Mouse (Mus musculus) MEL (cell line): ENCODE results near the gene Dohh. TPM values are rescaled to one million over a fixed set of nuclear protein-coding genes. Genes with fewer than 3 reads are reported as not detected.

Experiments used
- DNase-seq: peaks from one replicate; pipeline ENCODE4 v3.0.0; 2011; ENCODE audit warnings: low read depth, low spot score
- H3K27ac ChIP-seq: 2 replicates; pipeline ENCODE4 v1.5.1; 2012; ENCODE audit warnings: low read depth, mild to moderate bottlenecking, control low read depth, low read length, moderate library complexity; ENCODE audit not compliant: control insufficient read depth
- H3K27me3 ChIP-seq, 2 experiments: fragments of 150-350 bp in 1 of 2; sonication (generic) in 1 of 2; 2 replicates each; pipeline ENCODE4 v1.6.1; 2012; ENCODE audit warnings: low read length in 2 of 2, mild to moderate bottlenecking in 2 of 2, improper control_type of control experiment in 1 of 2, moderate library complexity in 1 of 2; ENCODE audit not compliant: insufficient read depth in 2 of 2, control insufficient read depth in 1 of 2
- H3K36me3 ChIP-seq, 2 experiments: 2 replicates each; pipeline ENCODE4 v1.6.1; 2012 to 2014; ENCODE audit warnings: low read length in 2 of 2, improper control_type of control experiment in 1 of 2, inconsistent platforms in 1 of 2, mild to moderate bottlenecking in 1 of 2; ENCODE audit not compliant: insufficient read depth in 2 of 2, control insufficient read depth in 1 of 2
- H3K4me1 ChIP-seq, 2 experiments: fragments of 150-350 bp in 1 of 2; sonication (generic) in 1 of 2; 2 replicates each; pipeline ENCODE4 v1.6.1; 2012; ENCODE audit warnings: low read length in 2 of 2, improper control_type of control experiment in 1 of 2, mild to moderate bottlenecking in 1 of 2; ENCODE audit not compliant: insufficient read depth in 2 of 2, control insufficient read depth in 1 of 2
- H3K4me3 ChIP-seq, 2 experiments: fragments of 150-350 bp in 1 of 2; sonication (generic) in 1 of 2; 2 replicates each; pipeline ENCODE4 v1.5.1; 2012; ENCODE audit warnings: low read depth in 2 of 2, low read length in 2 of 2, mild to moderate bottlenecking in 2 of 2, moderate library complexity in 2 of 2, control low read depth in 1 of 2, improper control_type of control experiment in 1 of 2; ENCODE audit not compliant: control insufficient read depth in 1 of 2, insufficient read depth in 1 of 2
- H3K79me2 ChIP-seq: 2 replicates; pipeline ENCODE4 v1.6.1; 2012; ENCODE audit warnings: mild to moderate bottlenecking, low read length, moderate library complexity; ENCODE audit not compliant: control insufficient read depth, poor library complexity, insufficient read depth
- H3K9ac ChIP-seq: 2 replicates; pipeline ENCODE4 v1.6.1; 2012; ENCODE audit warnings: low read depth, mild to moderate bottlenecking, control low read depth, low read length, moderate library complexity; ENCODE audit not compliant: control insufficient read depth, poor library complexity, severe bottlenecking
- H3K9me3 ChIP-seq: fragments of 150-350 bp; sonication (generic); replicated peaks from 2 replicates; pipeline ENCODE4 v1.6.1; 2012; ENCODE audit warnings: mild to moderate bottlenecking, low read length, improper control_type of control experiment, moderate library complexity; ENCODE audit not compliant: insufficient read depth
- CHD2 ChIP-seq: IDR thresholded peaks from 2 replicates; pipeline ENCODE4 v1.6.1; 2011; ENCODE audit warnings: low read length, improper control_type of control experiment
- CTCF ChIP-seq, 3 experiments: IDR thresholded peaks in 2 of 3; conservative IDR thresholded peaks in 1 of 3; 2 replicates each; pipeline ENCODE4 v1.5.1; 2011 to 2012; ENCODE audit warnings: low read length in 3 of 3, low read depth in 2 of 3, mild to moderate bottlenecking in 2 of 3, improper control_type of control experiment in 1 of 3, inconsistent platforms in 1 of 3, mixed read lengths in 1 of 3, moderate library complexity in 1 of 3; ENCODE audit not compliant: control insufficient read depth in 1 of 3, insufficient read depth in 1 of 3, poor library complexity in 1 of 3, severe bottlenecking in 1 of 3
- E2F4 ChIP-seq: IDR thresholded peaks from 2 replicates; pipeline ENCODE4 v1.6.1; 2011; ENCODE audit warnings: low read depth, low read length, improper control_type of control experiment, borderline replicate concordance
- ELF1 ChIP-seq: IDR thresholded peaks from 2 replicates; pipeline ENCODE4 v1.6.1; 2014; ENCODE audit warnings: low read depth, mild to moderate bottlenecking, inconsistent platforms, low read length, improper control_type of control experiment, moderate library complexity
- EP300 ChIP-seq, 2 experiments: IDR thresholded peaks; 2 replicates each; pipeline ENCODE4 v1.6.1; 2011; ENCODE audit warnings: improper control_type of control experiment in 2 of 2, low read length in 2 of 2, low read depth in 1 of 2, mild to moderate bottlenecking in 1 of 2
- GABPA ChIP-seq: IDR thresholded peaks from 2 replicates; pipeline ENCODE4 v1.6.1; 2012; ENCODE audit warnings: low read depth, mild to moderate bottlenecking, inconsistent platforms, low read length, improper control_type of control experiment, moderate library complexity
- HCFC1 ChIP-seq: IDR thresholded peaks from 2 replicates; pipeline ENCODE4 v1.6.1; 2012; ENCODE audit warnings: low read depth, mild to moderate bottlenecking, inconsistent platforms, low read length, improper control_type of control experiment, moderate library complexity
- JUND ChIP-seq: IDR thresholded peaks from 2 replicates; pipeline ENCODE4 v1.6.1; 2011; ENCODE audit warnings: low read depth, mild to moderate bottlenecking, improper control_type of control experiment, low read length
- KAT2A ChIP-seq: conservative IDR thresholded peaks from 2 replicates; pipeline ENCODE4 v1.6.1; 2012; ENCODE audit warnings: low read depth, low read length, improper control_type of control experiment, inconsistent platforms
- MAFK ChIP-seq: IDR thresholded peaks from 2 replicates; pipeline ENCODE4 v1.6.1; 2011; ENCODE audit warnings: low read depth, mild to moderate bottlenecking, low read length, improper control_type of control experiment, borderline replicate concordance
- MAX ChIP-seq: IDR thresholded peaks from 2 replicates; pipeline ENCODE4 v1.6.1; 2011; ENCODE audit warnings: low read length, improper control_type of control experiment
- MAZ ChIP-seq: IDR thresholded peaks from 2 replicates; pipeline ENCODE4 v1.6.1; 2012; ENCODE audit warnings: low read depth, mild to moderate bottlenecking, inconsistent platforms, low read length, improper control_type of control experiment
- MEF2A ChIP-seq: IDR thresholded peaks from 2 replicates; pipeline ENCODE4 v1.6.1; 2014; ENCODE audit warnings: low read depth, mild to moderate bottlenecking, inconsistent platforms, low read length, improper control_type of control experiment; ENCODE audit not compliant: poor library complexity, insufficient replicate concordance, severe bottlenecking; ENCODE audit errors: extremely low read depth
- MXI1 ChIP-seq: IDR thresholded peaks from 2 replicates; pipeline ENCODE4 v1.6.1; 2011; ENCODE audit warnings: mild to moderate bottlenecking, low read depth, low read length, improper control_type of control experiment
- POLR2A ChIP-seq, 2 experiments: IDR thresholded peaks; 2 replicates each; pipeline ENCODE4 v1.6.1; 2011 to 2012; ENCODE audit warnings: low read length in 2 of 2, mild to moderate bottlenecking in 2 of 2, control low read depth in 1 of 2, improper control_type of control experiment in 1 of 2, low read depth in 1 of 2, moderate library complexity in 1 of 2; ENCODE audit not compliant: control insufficient read depth in 1 of 2, insufficient read depth in 1 of 2, poor library complexity in 1 of 2
- POLR2AphosphoS2 ChIP-seq: IDR thresholded peaks from 2 replicates; pipeline ENCODE4 v1.6.1; 2011; ENCODE audit warnings: low read length, improper control_type of control experiment
- POLR2AphosphoS5 ChIP-seq: IDR thresholded peaks from 2 replicates; pipeline ENCODE4 v1.6.1; 2012; ENCODE audit warnings: low read depth, borderline replicate concordance, mild to moderate bottlenecking, inconsistent platforms, low read length, moderate library complexity, mixed read lengths
- RAD21 ChIP-seq: IDR thresholded peaks from 2 replicates; pipeline ENCODE4 v1.6.1; 2011; ENCODE audit warnings: mild to moderate bottlenecking, low read depth, low read length, improper control_type of control experiment
- RCOR1 ChIP-seq: IDR thresholded peaks from 2 replicates; pipeline ENCODE4 v1.6.1; 2012; ENCODE audit warnings: low read depth, mild to moderate bottlenecking, inconsistent platforms, low read length, improper control_type of control experiment
- SIN3A ChIP-seq: IDR thresholded peaks from 2 replicates; pipeline ENCODE4 v1.6.1; 2012; ENCODE audit warnings: low read length, improper control_type of control experiment, inconsistent platforms
- SMC3 ChIP-seq: IDR thresholded peaks from 2 replicates; pipeline ENCODE4 v1.6.1; 2011; ENCODE audit warnings: low read depth, low read length, improper control_type of control experiment
- TAL1 ChIP-seq: IDR thresholded peaks from 2 replicates; pipeline ENCODE4 v1.6.1; 2012; ENCODE audit warnings: mild to moderate bottlenecking, inconsistent platforms, low read length, moderate library complexity, mixed read lengths
- TBP ChIP-seq: IDR thresholded peaks from 2 replicates; pipeline ENCODE4 v1.8.0; 2011; ENCODE audit warnings: low read depth, low read length, improper control_type of control experiment
- UBTF ChIP-seq: IDR thresholded peaks from 2 replicates; pipeline ENCODE4 v1.6.1; 2012; ENCODE audit warnings: low read depth, mild to moderate bottlenecking, inconsistent platforms, low read length, improper control_type of control experiment, moderate library complexity, borderline replicate concordance; ENCODE audit not compliant: insufficient read depth
- USF1 ChIP-seq: IDR thresholded peaks from 2 replicates; pipeline ENCODE4 v1.6.1; 2014; ENCODE audit warnings: low read depth, mild to moderate bottlenecking, inconsistent platforms, low read length, improper control_type of control experiment, moderate library complexity
- USF2 ChIP-seq, 2 experiments: IDR thresholded peaks; 2 replicates each; pipeline ENCODE4 v1.6.1; 2011 to 2012; ENCODE audit warnings: improper control_type of control experiment in 2 of 2, low read length in 2 of 2, borderline replicate concordance in 1 of 2, inconsistent platforms in 1 of 2, low read depth in 1 of 2, mild to moderate bottlenecking in 1 of 2; ENCODE audit not compliant: insufficient read depth in 1 of 2
- ZC3H11A ChIP-seq: IDR thresholded peaks from 2 replicates; pipeline ENCODE4 v1.6.1; 2012; ENCODE audit warnings: low read depth, mild to moderate bottlenecking, inconsistent platforms, low read length, improper control_type of control experiment
- ZKSCAN1 ChIP-seq: IDR thresholded peaks from 2 replicates; pipeline ENCODE4 v1.6.1; 2012; ENCODE audit warnings: low read depth, mild to moderate bottlenecking, inconsistent platforms, low read length, improper control_type of control experiment, moderate library complexity
- ZMIZ1 ChIP-seq: IDR thresholded peaks from 2 replicates; pipeline ENCODE4 v1.6.1; 2012; ENCODE audit warnings: low read depth, mild to moderate bottlenecking, inconsistent platforms, low read length, improper control_type of control experiment, moderate library complexity
- ZNF384 ChIP-seq: IDR thresholded peaks from 2 replicates; pipeline ENCODE4 v1.6.1; 2012; ENCODE audit warnings: low read depth, mild to moderate bottlenecking, inconsistent platforms, low read length, improper control_type of control experiment
- polyA plus RNA-seq, 2 experiments: library from polyadenylated mRNA; stranded (reverse) in 1 of 2; unstranded in 1 of 2; fragments of >175 nt in 1 of 2; fragments of >200 nt in 1 of 2; gene quantifications; 2 replicates each; pipeline versions ENCODE4 v1.2.1 to v1.2.4; 2012; ENCODE audit warnings: low replicate concordance in 2 of 2, low read depth in 1 of 2; ENCODE audit not compliant: insufficient read length in 2 of 2, insufficient read depth in 1 of 2, missing spikeins in 1 of 2
- total RNA-seq: library from RNA; depleted of rRNA; stranded (reverse); fragments of 300-350 nt; gene quantifications from 2 replicates; pipeline ENCODE4 v1.2.3, GENCODE M21; 2012

Dohh gene
- total and polyA plus RNA-seq, 3 experiments = 145 to 153 TPM; not detected in 1

GRCm38 (mm10) chr10:81421797-81422100, 37.5 kb downstream of the Dohh start:
- no peaks in the 10 kb centered on the region for H3K4me1 ChIP-seq
- no peaks in the 10 kb centered on the region; a peak in 1 of 4 replicates for H3K36me3 ChIP-seq
- H3K27ac ChIP-seq = no peak overlapping the region
- DNase-seq = no peak
- H3K27me3 ChIP-seq = no peaks in the 10 kb centered on the region
- TF ChIP-seq POLR2AphosphoS5 (no peak), EP300 (IDR thresholded peaks at IDR 0.05; ENCODE audit: low read depth in 1 of 2, low read length in 2 of 2) (no peak), RCOR1 (no peak), MEF2A (no peak), ZNF384 (no peak), TBP (no peak), POLR2A (IDR thresholded peaks at IDR 0.05; ENCODE audit: control insufficient read depth in 1 of 2, insufficient read depth in 1 of 2, low read depth in 1 of 2, low read length in 2 of 2, poor library complexity in 1 of 2) (no peak), TAL1 (no peak), KAT2A (no peak), HCFC1 (no peak), ZC3H11A (no peak), USF2 (IDR thresholded peaks at IDR 0.05; ENCODE audit: borderline replicate concordance in 1 of 2, insufficient read depth in 1 of 2, low read depth in 1 of 2, low read length in 2 of 2) (no peak), CHD2 (no peak), UBTF (no peak), MXI1 (no peak), ZKSCAN1 (no peak)
- H3K9ac ChIP-seq = no peak overlapping the region
- no peak overlapping the region for H3K4me3 ChIP-seq
- H3K79me2 ChIP-seq = peaks cover 7% of the 10 kb centered on the region
- no peaks in the 10 kb centered on the region for H3K9me3 ChIP-seq

DNA sequence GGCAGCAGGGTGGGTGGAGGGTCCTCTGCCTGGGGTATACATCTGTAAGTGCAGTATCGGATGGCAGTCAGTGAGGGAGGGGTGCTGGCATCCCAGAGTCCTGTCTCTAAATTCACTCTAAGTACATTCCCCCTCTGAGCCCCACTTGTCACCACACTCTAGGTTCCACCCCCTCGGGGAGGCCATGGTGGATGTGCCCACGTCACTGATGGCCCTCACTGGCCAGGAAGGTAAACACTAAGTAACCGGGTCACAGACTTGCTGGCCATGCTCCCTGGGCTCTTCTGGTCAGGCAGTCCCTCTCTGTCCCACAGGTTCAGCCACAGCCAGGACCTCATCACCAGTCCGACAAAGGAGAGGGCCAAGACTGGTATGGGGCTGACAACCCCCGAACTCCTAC, 38.0 kb downstream of the Dohh start:
- Histone ChIP-seq H3K9me3 (no peaks in the 10 kb centered on the region), H3K4me3 (no peak overlapping the region), H3K79me2 (peaks cover 7% of the 10 kb centered on the region), H3K36me3 (no peaks in the 10 kb centered on the region; a peak in 1 of 4 replicates), H3K4me1 (peaks cover 0 to 1% of the 10 kb centered on the region in 2 experiments; a peak in 1 of 4 replicates), H3K9ac (no peak overlapping the region), H3K27me3 (no peaks in the 10 kb centered on the region), H3K27ac (no peak overlapping the region)
- TF ChIP-seq MAFK (no peak), SMC3 (no peak), POLR2AphosphoS5 (no peak), MAZ (no peak), GABPA (no peak), MEF2A (no peak), TAL1 (no peak), CTCF (IDR thresholded peaks at IDR 0.05 in 2 of 3, conservative IDR thresholded peaks at IDR 0.05 in 1 of 3; ENCODE audit: control insufficient read depth in 1 of 3, insufficient read depth in 1 of 3, low read depth in 2 of 3, low read length in 3 of 3, poor library complexity in 1 of 3, severe bottlenecking in 1 of 3) (no peak), JUND (no peak), USF1 (no peak), RAD21 (no peak), ZKSCAN1 (no peak), EP300 (IDR thresholded peaks at IDR 0.05; ENCODE audit: low read depth in 1 of 2, low read length in 2 of 2) (no peak), ELF1 (no peak), ZMIZ1 (no peak), CHD2 (no peak), MAX (no peak), SIN3A (no peak), E2F4 (no peak), POLR2AphosphoS2 (no peak)
- no peak for DNase-seq
